Comparison of ENCODE assay signal across 9 mouse cellular contexts in the genomic region with DNA sequence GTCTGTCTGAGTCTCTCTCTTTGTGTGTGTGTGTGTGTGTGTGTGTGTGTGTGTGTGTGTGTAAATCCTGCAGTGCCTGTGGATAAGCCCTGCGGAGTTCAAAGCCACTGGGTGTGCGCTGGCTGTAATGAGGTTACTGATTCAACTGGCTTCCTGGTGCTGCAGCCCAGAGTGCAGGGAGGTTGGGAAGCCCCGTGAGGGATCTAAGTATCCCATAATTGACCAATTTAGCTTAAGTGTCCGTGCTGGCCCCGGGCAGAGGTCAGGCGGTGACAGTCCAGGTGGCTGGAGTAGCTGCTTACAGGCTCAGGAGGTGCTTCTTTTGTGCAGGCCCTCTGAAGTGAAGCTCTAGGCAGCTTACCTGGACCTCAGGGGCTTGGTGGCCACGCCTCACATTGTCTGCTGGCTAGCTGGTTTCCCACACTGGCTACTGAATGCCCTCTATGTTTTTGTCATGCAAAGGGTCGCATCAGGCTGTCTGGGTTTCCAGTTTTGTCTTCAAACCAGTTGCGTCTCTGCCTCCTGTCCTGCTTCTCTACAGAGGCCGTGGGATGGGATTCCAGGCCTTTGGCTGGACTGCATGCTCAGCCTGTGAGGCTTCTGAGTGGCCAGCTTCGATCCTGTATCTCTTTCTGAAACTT. TPM values are rescaled to one million over a fixed set of nuclear protein-coding genes. Genes with fewer than 3 reads are reported as not detected.
DNase-seq lines count a peak whose midpoint lies in the region; ATAC-seq and TF ChIP-seq lines count a peak whose summit lies in the region.
"Had no signal": no experiment of that assay in that cellular context is flagged by ENCODE, and none has a peak within 500 bp of the region (broad histone marks: within the 10 kb centered on the region; RNA-seq: fewer than 3 reads in every experiment).

No protein-coding gene starts in this region.

- H3K27ac ChIP-seq in liver, postnatal 0 days (ENCODE audit: low read depth): 0 out of 2 replicates have a peak overlapping the region, but pooled peaks have one; percentile 2
- H3K27ac ChIP-seq in liver, embryonic 11.5 days (ENCODE audit: low read depth, low read length): no peak overlapping the region
- H3K27ac ChIP-seq in embryonic facial prominence, embryonic 15.5 days (replicated peaks): peak overlapping the region; percentile 41; the same call in 1 of the 2 replicates
- peak overlapping the region; percentile 22 for H3K27ac ChIP-seq in limb, embryonic 15.5 days
- H3K27ac ChIP-seq: heart, adult 2 months had no signal

- ATAC-seq in liver, postnatal 0 days: no peak
- no peak for ATAC-seq in liver, embryonic 11.5 days (replicated peaks; ENCODE audit: low FRiP score)
- ATAC-seq in embryonic facial prominence, embryonic 15.5 days (ENCODE audit: insufficient number of reproducible peaks, low FRiP score, low TSS enrichment, low read depth): no peak
- ATAC-seq in limb, embryonic 15.5 days (ENCODE audit: insufficient number of reproducible peaks, low FRiP score, low TSS enrichment, low read depth): no peak
- no peak for ATAC-seq in megakaryocyte-erythroid progenitor cell, adult 5-6 weeks (replicated peaks; ENCODE audit: low FRiP score, low TSS enrichment, poor library complexity, severe bottlenecking)

- H3K4me3 ChIP-seq in liver, postnatal 0 days (ENCODE audit: low read depth, low read length): no peak overlapping the region
- no peak overlapping the region for H3K4me3 ChIP-seq in liver, embryonic 11.5 days (ENCODE audit: low read depth, low read length)
- no peak overlapping the region for H3K4me3 ChIP-seq in embryonic facial prominence, embryonic 15.5 days (replicated peaks)
- no peak overlapping the region for H3K4me3 ChIP-seq in limb, embryonic 15.5 days
- H3K4me3 ChIP-seq: heart, adult 2 months had no signal

- no peaks in the 10 kb centered on the region for H3K36me3 ChIP-seq in liver, postnatal 0 days (replicated peaks; ENCODE audit: insufficient read depth, low read length)
- H3K36me3 ChIP-seq in liver, embryonic 11.5 days (ENCODE audit: control insufficient read depth, insufficient read depth, low read length): no peaks in the 10 kb centered on the region
- no peaks in the 10 kb centered on the region for H3K36me3 ChIP-seq in embryonic facial prominence, embryonic 15.5 days
- H3K36me3 ChIP-seq in limb, embryonic 15.5 days: no peaks in the 10 kb centered on the region

- H3K4me2 ChIP-seq in liver, postnatal 0 days (ENCODE audit: low read depth, low read length): peak overlapping the region; percentile 26; the same call in 1 of the 2 replicates
- no peak overlapping the region for H3K4me2 ChIP-seq in liver, embryonic 11.5 days
- no peak overlapping the region for H3K4me2 ChIP-seq in embryonic facial prominence, embryonic 15.5 days (replicated peaks)
- no peak overlapping the region for H3K4me2 ChIP-seq in limb, embryonic 15.5 days

- no peaks in the 10 kb centered on the region for H3K9me3 ChIP-seq in liver, postnatal 0 days (ENCODE audit: low read length)
- no peaks in the 10 kb centered on the region for H3K9me3 ChIP-seq in liver, embryonic 11.5 days (ENCODE audit: control insufficient read depth, low read length)
- H3K9me3 ChIP-seq in embryonic facial prominence, embryonic 15.5 days (replicated peaks): no peaks in the 10 kb centered on the region
- H3K9me3 ChIP-seq in limb, embryonic 15.5 days: no peaks in the 10 kb centered on the region

- no peak for TF ChIP-seq CTCF in liver, postnatal 0 days (IDR thresholded peaks at IDR 0.05; ENCODE audit: low read depth)

- intact Hi-C loops in gastrocnemius, postnatal 14 days (cut with DNase I; ENCODE audit: low total_unique reads): no loop called here

- peaks cover 83% of the 10 kb centered on the region for H3K4me1 ChIP-seq in liver, postnatal 0 days (ENCODE audit: insufficient read depth)
- peaks cover 44% of the 10 kb centered on the region for H3K4me1 ChIP-seq in liver, embryonic 11.5 days (replicated peaks; ENCODE audit: control insufficient read depth, insufficient read depth, low read length)
- peaks cover 94% of the 10 kb centered on the region for H3K4me1 ChIP-seq in embryonic facial prominence, embryonic 15.5 days
- peaks cover 100% of the 10 kb centered on the region for H3K4me1 ChIP-seq in limb, embryonic 15.5 days

- TF ChIP-seq EP300 in liver, postnatal 0 days (IDR thresholded peaks at IDR 0.05; ENCODE audit: low read depth): no peak

- no peaks in the 10 kb centered on the region for H3K27me3 ChIP-seq in liver, postnatal 0 days (ENCODE audit: insufficient read depth, low read length)
- no peaks in the 10 kb centered on the region for H3K27me3 ChIP-seq in liver, embryonic 11.5 days (replicated peaks; ENCODE audit: control insufficient read depth, insufficient read depth, low read length)
- no peaks in the 10 kb centered on the region for H3K27me3 ChIP-seq in embryonic facial prominence, embryonic 15.5 days
- H3K27me3 ChIP-seq in limb, embryonic 15.5 days: no peaks in the 10 kb centered on the region

- WGBS in liver, postnatal 0 days (ENCODE audit: insufficient replicate concordance): 68% methylated on average over 11 of the region's 11 CpGs
- 67% methylated on average over 11 of the region's 11 CpGs for WGBS in liver, embryonic 11.5 days
- WGBS in embryonic facial prominence, embryonic 15.5 days: 43% methylated on average over 11 of the region's 11 CpGs
- 50% methylated on average over 11 of the region's 11 CpGs for WGBS in limb, embryonic 15.5 days

- 0 out of 2 replicates have a peak overlapping the region, but pooled peaks have one; percentile 16 for H3K9ac ChIP-seq in liver, postnatal 0 days (replicated peaks)
- no peak overlapping the region for H3K9ac ChIP-seq in liver, embryonic 11.5 days (ENCODE audit: low read depth, low read length)
- H3K9ac ChIP-seq in embryonic facial prominence, embryonic 15.5 days: no peak overlapping the region
- peak overlapping the region; percentile 17; the same call in 1 of the 2 replicates for H3K9ac ChIP-seq in limb, embryonic 15.5 days

- DNase-seq in gastrocnemius, postnatal 14 days: peak; percentile 2
- no peak for DNase-seq in gastrocnemius, postnatal 4 days (ENCODE audit: low spot score in 2 of 2)
- DNase-seq in liver, postnatal 0 days: no peak
- no peak for DNase-seq in liver, embryonic 11.5 days (ENCODE audit: low spot score)
- DNase-seq in adipocyte (ENCODE audit: low spot score): no peak

RNA-seq across cellular contexts. Expression of gene Rxra, which starts 7.9 kb away (rescaled TPM):
- 10 to 100 TPM; 48.4 to 53.6 TPM for total RNA-seq in gastrocnemius, postnatal 14 days (2021)
- 10 to 100 TPM; 59.0 to 60.2 TPM for total RNA-seq in gastrocnemius, postnatal 4 days (2021)
- polyA plus RNA-seq in liver, postnatal 0 days (2015; fragmentation: Nextera tagmentation; extraction: Ambion mirVana): 13.3 and 13.9 TPM in 2 replicates
- 5.2 and 5.5 TPM in 2 replicates for polyA plus RNA-seq in liver, embryonic 11.5 days (2014; fragmentation: Nextera tagmentation; extraction: Ambion mirVana)
- polyA plus RNA-seq in embryonic facial prominence, embryonic 15.5 days (2015; fragmentation: Nextera tagmentation; extraction: Ambion mirVana): 18.7 and 22.4 TPM in 2 replicates
- polyA plus RNA-seq in limb, embryonic 15.5 days (2015; fragmentation: Nextera tagmentation; extraction: Ambion mirVana): 19.4 and 19.7 TPM in 2 replicates
- total RNA-seq in megakaryocyte-erythroid progenitor cell, adult 5-6 weeks (2014; fragmentation: Nextera tagmentation): 4.6 and 7.0 TPM in 2 replicates
- 2.8 and 8.0 TPM in 2 replicates for total RNA-seq in megakaryocyte-erythroid progenitor cell, adult 5-6 weeks (2017)

Comparison
In these comparisons a context has a peak if more than half of its experiments do, and no peak if none do; other contexts are left out.
1. H3K9ac ChIP-seq: peak in liver, postnatal 0 days (single experiment) and limb, embryonic 15.5 days (single experiment); none in liver, embryonic 11.5 days (single experiment) and embryonic facial prominence, embryonic 15.5 days (single experiment).